Mouse (Mus musculus): ENCODE data around the gene Gm17631. TPM values are rescaled to one million over a fixed set of nuclear protein-coding genes. Genes with fewer than 3 reads are reported as not detected.
"Not testable (repeated sequence)": the region's sequence is repeated elsewhere in the genome, so short reads cannot be mapped to it uniquely, and the experiment has no call there.

Gm17631 gene
- polyA plus RNA-seq (2015; fragmentation: Nextera tagmentation; extraction: Ambion mirVana) = not detected in 2 replicates

DNA sequence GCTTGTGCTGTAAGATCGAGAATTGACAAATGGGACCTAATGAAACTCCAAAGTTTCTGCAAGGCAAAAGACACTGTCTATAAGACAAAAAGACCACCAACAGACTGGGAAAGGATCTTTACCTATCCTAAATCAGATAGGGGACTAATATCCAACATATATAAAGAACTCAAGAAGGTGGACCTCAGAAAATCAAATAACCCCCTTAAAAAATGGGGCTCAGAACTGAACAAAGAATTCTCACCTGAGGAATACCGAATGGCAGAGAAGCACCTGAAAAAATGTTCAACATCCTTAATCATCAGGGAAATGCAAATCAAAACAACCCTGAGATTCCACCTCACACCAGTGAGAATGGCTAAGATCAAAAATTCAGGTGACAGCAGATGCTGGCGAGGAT is at the start of gene Gm17631:
Gm17631 (plus strand) TSS at position 301 of the 400 bp plus-strand sequence.
- not testable (repeated sequence) for H3K9ac ChIP-seq; H3K4me2 ChIP-seq; H3K27me3 ChIP-seq (replicated peaks); ATAC-seq (ENCODE audit: extremely low read depth, insufficient number of reproducible peaks, low FRiP score, low TSS enrichment); H3K27ac ChIP-seq (replicated peaks); H3K4me3 ChIP-seq; H3K36me3 ChIP-seq; H3K4me1 ChIP-seq
- no CpG with 5 or more reads among the region's 3 CpGs for WGBS
- H3K9me3 ChIP-seq = peaks cover 21% of the 10 kb centered on the region

DNA sequence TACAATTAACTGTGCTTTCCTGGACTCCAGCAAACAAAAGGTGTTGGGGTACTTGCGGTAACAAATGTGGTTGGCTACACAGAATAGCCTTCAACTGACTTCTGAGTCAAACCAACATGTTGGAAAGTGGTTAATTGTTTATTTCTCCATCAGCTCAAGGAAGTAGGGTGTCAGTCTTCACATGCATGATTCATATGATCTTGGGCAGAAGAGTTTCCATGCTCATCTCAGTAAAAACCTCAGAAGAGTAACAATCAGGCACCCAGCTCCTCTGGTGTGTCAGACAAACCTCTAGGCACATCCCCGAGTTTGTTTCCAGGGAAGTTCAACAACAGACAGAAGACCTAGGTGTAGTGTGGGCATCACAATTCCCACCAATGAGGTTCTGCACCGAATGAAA is 44.7 kb upstream of the Gm17631 start:
- H3K9ac ChIP-seq = no peak overlapping the region
- H3K4me3 ChIP-seq = no peak overlapping the region
- H3K27me3 ChIP-seq (replicated peaks) = no peaks in the 10 kb centered on the region
- ATAC-seq (ENCODE audit: extremely low read depth, insufficient number of reproducible peaks, low FRiP score, low TSS enrichment) = no peak
- H3K27ac ChIP-seq (replicated peaks) = no peak overlapping the region
- no peaks in the 10 kb centered on the region for H3K36me3 ChIP-seq
- H3K9me3 ChIP-seq = peaks cover 2% of the 10 kb centered on the region; the same call in 1 of the 2 replicates
- 46% methylated on average over 3 of the region's 3 CpGs for WGBS
- no peaks in the 10 kb centered on the region for H3K4me1 ChIP-seq
- no peak overlapping the region for H3K4me2 ChIP-seq

DNA sequence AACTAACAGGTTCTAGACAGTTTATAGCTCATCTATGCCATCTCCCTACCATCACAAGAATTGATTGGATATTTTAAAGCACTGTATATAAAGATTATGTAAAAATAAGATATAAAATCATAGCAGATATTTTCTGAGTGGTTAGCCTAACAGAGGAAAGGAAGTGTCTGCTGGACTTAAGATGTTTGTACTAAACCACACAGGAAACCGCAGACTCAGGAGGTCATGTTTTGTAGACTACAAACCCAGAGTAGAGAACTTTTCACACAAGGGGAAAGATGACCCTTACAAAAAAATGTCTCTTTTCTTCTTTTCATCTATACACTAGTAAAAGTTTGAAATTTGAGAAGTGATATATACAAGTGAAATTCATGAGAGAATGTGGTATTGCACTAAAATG is 38.4 kb upstream of the Gm17631 start:
- 73% methylated on average over 1 of the region's 1 CpGs for WGBS
- no peaks in the 10 kb centered on the region for H3K27me3 ChIP-seq (replicated peaks)
- H3K4me2 ChIP-seq = no peak overlapping the region
- no peak overlapping the region for H3K4me3 ChIP-seq
- no peak overlapping the region for H3K27ac ChIP-seq (replicated peaks)
- H3K9ac ChIP-seq = no peak overlapping the region
- H3K4me1 ChIP-seq = no peaks in the 10 kb centered on the region
- no peaks in the 10 kb centered on the region for H3K36me3 ChIP-seq
- peaks cover 9% of the 10 kb centered on the region; the same call in 1 of the 2 replicates for H3K9me3 ChIP-seq
- no peak for ATAC-seq (ENCODE audit: extremely low read depth, insufficient number of reproducible peaks, low FRiP score, low TSS enrichment)

DNA sequence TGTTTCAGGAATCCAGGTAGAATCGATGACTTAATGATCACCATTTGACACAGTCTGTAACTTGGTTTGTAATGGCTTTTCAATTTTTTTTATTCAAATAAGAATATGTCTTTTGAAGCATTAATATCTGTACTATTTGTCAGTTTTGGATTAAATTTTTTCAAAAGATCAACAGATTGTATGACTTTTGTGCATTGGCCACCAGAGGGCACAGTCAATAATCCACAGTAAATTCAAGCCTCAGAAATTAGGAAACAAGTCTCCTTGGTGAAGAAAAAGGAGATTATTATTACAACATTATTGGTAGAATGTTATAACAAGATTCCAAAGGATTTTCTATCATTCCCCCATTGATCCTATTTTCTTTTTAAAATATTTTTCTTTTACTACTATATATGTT is 36.9 kb upstream of the Gm17631 start:
- no peak for ATAC-seq (ENCODE audit: extremely low read depth, insufficient number of reproducible peaks, low FRiP score, low TSS enrichment)
- peaks cover 9% of the 10 kb centered on the region; the same call in 1 of the 2 replicates for H3K9me3 ChIP-seq
- no peak overlapping the region for H3K4me2 ChIP-seq
- H3K36me3 ChIP-seq = no peaks in the 10 kb centered on the region
- H3K9ac ChIP-seq = no peak overlapping the region
- H3K4me3 ChIP-seq = no peak overlapping the region
- no peaks in the 10 kb centered on the region for H3K27me3 ChIP-seq (replicated peaks)
- no peak overlapping the region for H3K27ac ChIP-seq (replicated peaks)
- WGBS = 60% methylated on average over 1 of the region's 1 CpGs
- no peaks in the 10 kb centered on the region for H3K4me1 ChIP-seq

DNA sequence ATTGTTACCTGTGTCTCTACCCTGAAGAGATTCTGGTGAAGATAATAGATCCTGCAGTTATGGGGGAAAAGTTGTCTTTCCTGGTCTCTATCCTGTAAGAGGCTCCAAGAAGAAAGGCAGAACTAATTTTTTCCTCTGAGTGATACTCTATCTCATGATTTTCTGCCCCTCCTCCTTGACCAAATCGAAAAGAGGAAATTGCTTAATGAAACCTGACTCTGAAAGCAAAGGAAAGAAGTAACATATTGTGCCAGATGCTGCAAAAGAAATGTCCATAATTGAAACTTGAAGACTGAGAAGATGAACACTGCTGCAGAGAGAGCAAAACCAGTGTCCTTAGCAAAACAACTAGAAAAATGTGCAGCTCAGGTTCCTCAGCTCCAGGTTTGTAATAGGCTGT is 14.1 kb downstream of the Gm17631 start, which contains the start of gene Klra17:
Klra17 (minus strand) TSS at position 124 of the 400 bp plus-strand sequence.
- H3K9me3 ChIP-seq = peaks cover 26% of the 10 kb centered on the region
- WGBS = 56% methylated on average over 1 of the region's 1 CpGs
- H3K4me2 ChIP-seq = no peak within 1 kb of the TSS
- H3K27ac ChIP-seq (replicated peaks) = no peak within 1 kb of the TSS
- H3K4me1 ChIP-seq = no peaks in the 10 kb centered on the region
- H3K9ac ChIP-seq = no peak within 1 kb of the TSS
- no peak within 1 kb of the TSS for H3K4me3 ChIP-seq
- H3K36me3 ChIP-seq = no peaks in the 10 kb centered on the region
- no peaks in the 10 kb centered on the region for H3K27me3 ChIP-seq (replicated peaks)
- no peak for ATAC-seq (ENCODE audit: extremely low read depth, insufficient number of reproducible peaks, low FRiP score, low TSS enrichment)

DNA sequence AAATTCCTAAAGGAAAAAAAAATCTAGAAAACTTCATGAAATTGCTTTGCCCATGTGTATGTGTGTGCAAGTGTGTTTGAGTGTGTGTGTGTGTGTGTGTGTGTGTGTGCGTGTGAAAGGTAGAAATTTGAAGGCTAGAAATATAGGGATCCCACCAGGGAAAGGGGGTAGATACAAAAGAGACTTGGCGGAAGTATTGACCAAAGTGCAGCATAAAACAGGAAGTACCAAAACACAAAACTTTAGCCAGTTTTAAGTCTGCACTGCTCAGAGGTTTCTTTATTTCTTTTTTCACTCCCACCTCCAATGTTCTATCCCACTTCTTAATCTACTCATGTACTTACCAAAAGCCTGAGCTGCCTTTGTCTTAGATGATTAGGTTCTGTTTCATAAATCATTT is 20.1 kb downstream of the Gm17631 start:
- H3K27ac ChIP-seq (replicated peaks) = no peak overlapping the region
- no peak overlapping the region for H3K9ac ChIP-seq
- H3K4me2 ChIP-seq = no peak overlapping the region
- H3K4me1 ChIP-seq = no peaks in the 10 kb centered on the region
- H3K4me3 ChIP-seq = no peak overlapping the region
- WGBS = 83% methylated on average over 2 of the region's 2 CpGs
- no peaks in the 10 kb centered on the region for H3K36me3 ChIP-seq
- peaks cover 26% of the 10 kb centered on the region for H3K9me3 ChIP-seq
- no peak for ATAC-seq (ENCODE audit: extremely low read depth, insufficient number of reproducible peaks, low FRiP score, low TSS enrichment)
- no peaks in the 10 kb centered on the region for H3K27me3 ChIP-seq (replicated peaks)

Other genes with a start within 250 kb of the Gm17631 start
- gene Klrk1, start 238.8 kb upstream of the Gm17631 start, polyA plus RNA-seq (2015; fragmentation: Nextera tagmentation; extraction: Ambion mirVana) = 0.04 TPM in 1 of 2 replicates, not detected in the other
- not detected in 2 replicates for gene Klrc3, start 219.3 kb upstream of the Gm17631 start, polyA plus RNA-seq (2015; fragmentation: Nextera tagmentation; extraction: Ambion mirVana)
- not detected in 2 replicates for gene Klrc2, start 202.0 kb upstream of the Gm17631 start, polyA plus RNA-seq (2015; fragmentation: Nextera tagmentation; extraction: Ambion mirVana)
- gene Klrc1, start 183.7 kb upstream of the Gm17631 start, polyA plus RNA-seq (2015; fragmentation: Nextera tagmentation; extraction: Ambion mirVana) = not detected in 2 replicates
- gene Klri1, start 145.5 kb upstream of the Gm17631 start, polyA plus RNA-seq (2015; fragmentation: Nextera tagmentation; extraction: Ambion mirVana) = not detected in 2 replicates
- not detected in 2 replicates for gene Klri2, start 122.2 kb upstream of the Gm17631 start, polyA plus RNA-seq (2015; fragmentation: Nextera tagmentation; extraction: Ambion mirVana)
- not detected in 2 replicates for gene Gm156, start 78.4 kb upstream of the Gm17631 start, polyA plus RNA-seq (2015; fragmentation: Nextera tagmentation; extraction: Ambion mirVana)
- not detected in 2 replicates for gene Klra17, start 14.0 kb downstream of the Gm17631 start, polyA plus RNA-seq (2015; fragmentation: Nextera tagmentation; extraction: Ambion mirVana)
- not detected in 2 replicates for gene Klra5, start 55.0 kb downstream of the Gm17631 start, polyA plus RNA-seq (2015; fragmentation: Nextera tagmentation; extraction: Ambion mirVana)
- not detected in 2 replicates for gene Klra6, start 164.3 kb downstream of the Gm17631 start, polyA plus RNA-seq (2015; fragmentation: Nextera tagmentation; extraction: Ambion mirVana)
- not detected in 2 replicates for gene Klra4, start 204.6 kb downstream of the Gm17631 start, polyA plus RNA-seq (2015; fragmentation: Nextera tagmentation; extraction: Ambion mirVana)

Data from heart, embryonic 13.5 days (tissue).